Mouse (Mus musculus): ENCODE measurements around the gene Csdc2.
"Not testable (repeated sequence)": the region's sequence is repeated elsewhere in the genome, so short reads cannot be mapped to it uniquely, and the experiment has no call there.

The Csdc2 gene

DNA sequence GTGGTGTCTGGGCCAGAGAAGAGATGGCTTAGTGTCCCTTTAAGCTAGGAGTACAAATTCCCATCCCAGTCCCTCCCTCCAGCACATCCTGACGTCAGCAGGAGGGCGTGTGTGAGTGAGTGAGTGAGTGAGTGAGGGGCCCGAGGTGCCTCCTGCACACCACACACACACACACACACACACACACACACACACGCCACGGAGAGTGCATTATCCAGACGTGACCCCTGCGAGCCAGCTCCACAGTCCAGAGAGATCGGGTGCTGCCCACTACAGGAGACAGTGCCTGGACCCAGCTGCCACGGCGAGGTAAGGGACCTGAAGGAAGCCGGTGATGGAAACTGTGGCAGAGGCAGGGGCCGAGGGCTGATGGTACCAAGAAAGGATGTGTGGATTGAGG is at the start of gene Csdc2:
TSS of gene Csdc2 (plus strand) at position 81 of the 400 bp plus-strand sequence.
- DNase-seq (ENCODE audit: low read depth, low spot score) = peak; percentile 65

DNA sequence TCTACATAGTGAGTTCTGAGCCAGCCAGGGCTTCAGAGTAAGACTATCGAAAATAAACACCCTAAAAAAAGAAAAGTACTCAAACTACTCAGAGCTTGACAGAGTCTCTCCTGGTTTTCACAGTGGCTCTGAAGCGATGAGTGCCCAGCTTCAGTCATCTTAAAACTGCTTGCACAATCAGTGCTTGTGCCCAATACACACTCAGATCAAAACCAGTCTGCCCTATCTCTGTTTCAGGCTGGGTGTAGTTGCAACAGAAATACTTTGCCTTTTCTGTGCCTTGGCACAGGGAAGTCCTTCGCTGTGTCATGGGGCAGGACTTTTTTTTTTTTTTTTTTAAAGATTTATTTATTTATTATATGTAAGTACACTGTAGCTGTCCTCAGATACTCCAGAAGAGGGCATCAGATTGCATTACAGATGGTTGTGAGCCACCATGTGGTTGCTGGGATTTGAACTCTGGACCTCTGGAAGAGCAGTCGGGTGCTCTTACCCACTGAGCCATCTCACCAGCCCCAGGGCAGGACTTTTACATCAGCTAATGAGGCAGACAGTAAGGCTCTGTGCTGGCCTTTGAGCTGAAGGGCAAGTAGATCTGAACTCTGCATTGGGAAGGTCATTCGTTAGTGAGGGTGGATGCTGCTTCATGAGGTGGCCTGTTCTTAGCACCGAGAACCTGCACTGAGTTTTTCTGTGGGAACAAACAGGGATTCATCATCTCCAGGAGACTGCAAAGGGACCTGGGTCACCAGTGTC is 49.6 kb upstream of the Csdc2 start:
- DNase-seq (ENCODE audit: low read depth, low spot score) = no peak

DNA sequence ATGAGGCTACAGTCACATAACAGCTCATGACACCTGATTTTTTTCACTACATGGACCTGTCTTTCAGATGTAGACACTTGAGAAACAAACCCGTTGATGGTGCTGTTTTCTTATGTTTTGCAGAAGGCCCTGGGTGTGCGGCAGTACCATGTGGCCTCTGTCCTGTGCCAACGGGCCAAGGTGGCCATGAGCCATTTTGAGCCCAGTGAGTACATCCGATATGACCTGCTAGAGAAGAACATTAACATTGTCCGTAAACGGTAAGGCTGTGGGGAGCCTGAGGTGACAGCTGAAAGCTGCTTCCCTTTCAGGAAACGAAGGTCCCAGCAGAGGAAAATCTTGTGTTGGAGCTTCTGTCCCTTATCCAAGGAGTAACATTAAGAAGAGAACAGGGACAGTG is 47.4 kb upstream of the Csdc2 start:
- DNase-seq (ENCODE audit: low read depth, low spot score) = no peak

DNA sequence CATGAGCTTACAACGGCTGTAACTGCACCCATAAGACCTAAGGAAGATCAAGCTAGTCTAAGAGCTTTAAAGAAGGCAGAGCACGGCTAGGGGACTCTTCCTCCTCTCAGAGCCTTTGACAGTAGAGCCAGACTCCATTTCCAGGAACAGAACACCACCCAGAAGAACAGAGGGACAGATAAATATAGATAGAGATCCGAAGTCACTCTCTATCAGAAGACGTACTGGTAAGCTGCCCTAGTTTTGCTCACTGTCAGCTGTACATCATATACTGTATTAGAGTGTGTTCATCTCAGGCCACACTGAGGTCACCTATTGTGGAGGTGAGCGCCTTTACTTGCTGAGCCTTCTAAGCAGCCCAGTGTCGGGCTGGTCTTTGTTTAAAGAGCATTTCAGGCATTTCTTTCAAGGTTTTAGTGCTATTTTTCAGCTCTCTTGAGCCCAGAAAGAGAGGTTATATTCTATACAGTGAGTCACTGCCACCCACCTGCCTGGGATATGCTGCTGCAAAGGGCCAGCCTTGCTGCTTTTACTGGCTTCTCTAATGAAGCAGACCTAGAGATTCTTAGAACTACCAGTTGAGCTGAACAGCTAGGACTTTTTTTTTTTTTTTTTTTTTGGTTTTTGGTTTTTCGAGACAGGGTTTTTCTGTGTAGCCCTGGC is 45.3 kb upstream of the Csdc2 start:
- no peak for DNase-seq (ENCODE audit: low read depth, low spot score)

DNA sequence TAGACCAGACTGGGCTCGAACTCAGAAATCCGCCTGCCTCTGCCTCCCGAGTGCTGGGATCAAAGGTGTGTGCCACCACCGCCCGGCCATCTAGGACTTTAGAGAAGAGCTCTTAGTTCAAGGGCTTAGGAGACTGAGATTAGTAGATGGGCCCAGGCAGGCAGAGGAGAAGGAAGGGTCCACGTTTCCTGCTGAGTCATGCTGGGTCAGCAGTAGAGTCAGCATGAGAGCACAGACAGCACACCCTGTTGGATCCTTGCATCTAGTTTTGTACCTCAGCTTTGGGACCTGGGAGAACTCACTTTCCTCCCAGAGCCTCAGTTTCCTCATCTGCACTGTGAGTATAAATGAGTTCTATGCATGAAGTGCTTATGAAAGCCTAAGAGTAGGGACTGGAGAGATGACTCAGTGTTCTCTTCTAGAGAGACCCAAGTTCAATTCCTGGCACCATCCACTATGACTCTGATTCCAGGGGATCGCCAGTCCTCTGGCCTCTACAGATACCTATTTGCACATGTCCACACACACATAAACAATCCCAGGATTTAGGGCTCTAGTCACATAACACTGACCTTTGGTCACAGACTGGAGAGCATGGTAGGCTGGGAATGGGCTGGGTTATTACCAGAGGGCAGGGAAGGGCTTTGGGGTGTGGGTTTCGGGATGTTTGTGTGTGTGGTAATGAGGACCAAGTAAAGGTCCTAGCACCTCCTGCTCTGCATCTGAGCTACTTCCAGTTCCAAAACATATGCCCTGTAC is 44.6 kb upstream of the Csdc2 start:
- DNase-seq (ENCODE audit: low read depth, low spot score) = peak; percentile 7

DNA sequence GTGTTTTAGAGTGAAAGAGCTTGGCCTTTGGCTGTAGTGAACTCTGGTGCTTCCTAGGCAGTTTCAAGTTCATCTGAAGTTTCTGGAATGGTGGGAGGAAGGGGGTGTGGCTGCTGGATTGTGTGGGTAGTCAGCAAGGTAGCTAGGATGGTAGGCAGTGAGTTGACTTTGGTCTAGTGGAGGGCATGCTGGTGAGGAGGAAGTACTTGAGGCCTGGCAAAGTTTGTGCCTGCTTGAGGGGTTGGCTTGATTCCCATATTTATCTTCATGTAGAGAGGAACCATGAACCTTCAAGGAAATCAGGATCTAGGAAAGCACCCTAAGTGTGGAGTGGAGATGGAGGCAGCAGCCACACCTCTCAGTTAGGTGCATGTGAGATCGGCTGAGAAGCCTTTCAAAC is 42.6 kb upstream of the Csdc2 start:
- no peak for DNase-seq (ENCODE audit: low read depth, low spot score)

DNA sequence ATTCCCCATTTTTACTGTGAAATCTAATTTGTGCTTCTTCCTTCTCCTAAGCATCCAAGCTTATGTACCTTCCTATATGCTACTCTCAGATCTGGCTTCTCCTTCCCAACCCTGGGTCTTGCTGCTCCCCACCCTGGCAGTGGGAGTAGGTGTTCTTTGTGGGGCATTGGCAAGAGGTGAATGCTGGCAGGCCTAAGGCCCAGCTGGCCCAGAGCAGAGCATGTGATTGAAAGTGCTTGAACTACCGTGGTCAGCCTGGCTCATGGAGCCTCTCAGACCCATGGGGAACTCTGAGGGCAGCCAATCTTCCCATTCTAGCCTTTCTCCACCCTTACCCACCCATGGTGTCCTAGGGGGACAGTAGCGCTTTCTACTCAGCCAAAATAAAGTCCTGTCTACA is 40.2 kb upstream of the Csdc2 start:
- DNase-seq (ENCODE audit: low read depth, low spot score) = no peak

DNA sequence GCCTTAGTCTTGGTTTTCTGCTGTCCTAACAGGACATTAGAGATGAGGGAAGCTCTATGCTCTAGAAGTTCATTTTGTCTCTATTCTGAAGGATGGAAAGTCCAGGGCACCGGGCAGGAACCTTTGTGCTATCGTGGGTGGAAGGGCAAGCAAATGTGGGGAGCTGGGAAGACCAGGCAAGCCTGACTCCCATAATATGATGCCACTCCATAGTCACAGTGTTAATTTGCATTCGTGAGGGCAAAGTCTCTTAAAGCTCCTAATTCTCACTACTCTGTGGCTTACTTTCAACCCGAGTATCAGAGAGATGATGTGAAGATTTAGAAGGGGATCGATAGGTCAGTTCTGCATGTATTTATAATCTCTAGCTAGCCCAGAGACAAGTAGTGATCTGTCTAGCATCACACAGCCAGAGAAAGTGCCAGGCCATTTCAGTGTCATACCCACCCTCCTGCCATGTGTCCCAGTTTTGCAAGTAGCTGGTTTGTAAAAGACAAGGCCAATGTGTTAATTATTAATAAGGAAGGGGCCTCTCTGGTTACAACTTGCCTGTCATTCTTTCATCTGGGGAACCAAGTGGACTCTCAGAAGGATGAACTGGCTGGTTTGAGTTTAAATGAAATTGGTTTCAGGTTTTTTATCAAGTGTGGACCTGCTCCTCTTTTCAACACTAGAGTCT is 38.8 kb upstream of the Csdc2 start:
- no peak for DNase-seq (ENCODE audit: low read depth, low spot score)

DNA sequence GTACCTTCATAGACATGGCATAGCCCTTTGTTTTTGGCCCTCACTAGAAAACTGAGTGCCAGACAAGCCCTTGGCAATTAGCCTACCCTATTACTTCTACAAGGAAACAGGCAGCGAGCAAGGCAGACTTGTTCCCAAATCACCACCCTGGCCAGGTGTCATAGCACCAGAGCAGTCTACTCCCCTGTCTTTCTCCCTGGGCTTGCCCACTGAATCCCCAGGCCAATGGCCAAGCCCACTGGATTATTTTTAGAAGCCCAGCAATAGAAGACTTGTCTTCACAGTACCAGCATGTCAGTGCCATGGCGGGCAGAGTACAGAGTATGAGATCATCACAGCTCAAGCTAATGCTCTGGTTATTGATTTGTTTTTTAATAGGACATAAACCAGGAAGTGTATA is 37.8 kb upstream of the Csdc2 start:
- DNase-seq (ENCODE audit: low read depth, low spot score) = no peak

DNA sequence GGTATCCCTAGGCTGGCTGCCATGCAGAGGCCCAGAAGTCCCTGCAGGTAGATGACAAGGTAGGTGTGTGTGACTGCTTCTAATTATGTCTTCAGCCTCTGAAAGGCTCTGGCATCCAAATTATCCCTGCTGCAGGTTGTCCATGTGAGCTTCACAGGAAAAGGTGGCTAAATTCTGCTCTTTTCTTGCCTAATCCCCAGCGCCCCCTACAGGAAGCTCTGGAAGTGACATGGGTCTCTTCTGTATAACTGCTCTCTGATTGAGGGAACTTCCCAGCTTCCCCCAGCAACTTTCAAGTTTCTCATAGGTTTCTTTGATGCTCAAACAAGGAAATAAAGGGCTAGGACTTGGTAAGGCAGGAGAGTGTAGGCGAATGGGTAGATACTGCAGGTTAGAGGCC is 31.6 kb upstream of the Csdc2 start:
- DNase-seq (ENCODE audit: low read depth, low spot score) = peak; percentile 67

DNA sequence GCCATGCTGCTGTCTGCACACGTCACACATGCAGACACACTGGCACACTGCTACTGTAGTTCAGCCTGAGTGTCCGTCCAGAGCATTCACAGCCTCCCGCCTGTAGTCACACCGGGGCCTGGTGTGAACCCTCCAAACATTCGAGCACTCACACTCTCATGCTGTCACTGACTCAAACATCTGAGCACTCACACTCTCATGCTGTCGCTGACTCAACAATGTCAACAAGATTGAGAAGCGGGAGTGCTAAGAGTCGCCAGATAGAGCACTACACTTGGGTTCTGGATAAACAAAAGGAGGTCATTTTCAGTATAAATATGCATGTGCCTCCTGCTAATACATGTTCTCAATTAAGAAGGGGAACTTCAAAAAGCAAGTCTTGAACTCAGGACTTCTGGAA is 28.6 kb upstream of the Csdc2 start:
- no peak for DNase-seq (ENCODE audit: low read depth, low spot score)

DNA sequence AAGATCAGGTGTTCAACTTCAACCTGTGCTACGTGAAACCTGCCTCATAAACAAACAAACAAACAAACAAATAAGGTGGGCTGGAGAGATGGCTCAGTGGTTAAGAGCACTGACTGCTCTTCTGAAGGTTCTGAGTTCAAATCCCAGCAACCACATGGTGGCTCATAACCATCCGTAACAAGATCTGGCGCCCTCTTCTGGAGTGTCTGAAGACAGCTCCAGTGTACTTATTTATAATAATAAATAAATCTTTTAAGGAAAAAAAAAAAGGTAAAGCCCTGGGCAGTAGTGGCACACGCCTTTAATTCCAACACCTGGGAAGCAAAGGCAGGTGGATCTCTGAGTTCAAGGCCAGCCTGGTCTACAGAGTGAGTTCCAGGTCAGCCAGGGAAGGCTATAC is 27.8 kb upstream of the Csdc2 start:
- DNase-seq (ENCODE audit: low read depth, low spot score) = not testable (repeated sequence)

DNA sequence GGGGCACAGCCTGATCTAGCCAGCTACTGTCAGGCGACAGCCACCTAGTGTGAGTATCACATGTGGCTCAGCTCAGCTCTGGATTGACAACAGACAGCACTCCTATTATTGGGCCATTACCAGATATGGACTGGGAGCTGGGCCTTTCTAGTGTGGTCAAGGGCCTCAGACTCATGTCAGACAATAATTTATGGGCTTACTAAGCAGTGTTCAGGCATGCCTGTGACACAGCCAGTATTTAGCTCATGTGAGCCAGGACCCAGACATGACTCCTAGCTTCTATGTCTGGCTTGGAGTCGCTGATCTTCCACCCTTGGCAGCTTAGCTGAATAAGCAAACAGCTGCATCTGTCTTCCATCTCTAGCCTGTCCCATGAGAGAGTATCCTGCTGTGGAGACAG is 24.1 kb upstream of the Csdc2 start:
- no peak for DNase-seq (ENCODE audit: low read depth, low spot score)

DNA sequence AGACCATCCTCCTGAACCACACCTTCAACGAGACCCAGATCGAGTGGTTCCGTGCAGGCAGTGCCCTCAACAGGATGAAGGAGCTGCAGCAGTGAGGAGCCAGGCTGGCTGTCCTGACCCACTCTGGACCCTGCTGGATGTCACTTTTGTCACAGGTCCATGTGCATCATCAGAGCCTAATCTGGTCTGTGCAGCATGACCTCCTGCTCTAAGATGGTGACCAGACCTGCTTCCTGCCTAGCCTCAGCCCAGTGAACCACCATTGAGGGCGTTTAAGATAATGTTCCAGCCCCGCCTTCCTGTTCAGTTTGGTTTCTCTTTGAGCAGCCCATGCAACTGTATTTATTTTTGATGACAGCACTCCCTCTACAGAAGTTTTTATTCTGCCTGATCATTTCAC is 21.9 kb upstream of the Csdc2 start:
- no peak for DNase-seq (ENCODE audit: low read depth, low spot score)

DNA sequence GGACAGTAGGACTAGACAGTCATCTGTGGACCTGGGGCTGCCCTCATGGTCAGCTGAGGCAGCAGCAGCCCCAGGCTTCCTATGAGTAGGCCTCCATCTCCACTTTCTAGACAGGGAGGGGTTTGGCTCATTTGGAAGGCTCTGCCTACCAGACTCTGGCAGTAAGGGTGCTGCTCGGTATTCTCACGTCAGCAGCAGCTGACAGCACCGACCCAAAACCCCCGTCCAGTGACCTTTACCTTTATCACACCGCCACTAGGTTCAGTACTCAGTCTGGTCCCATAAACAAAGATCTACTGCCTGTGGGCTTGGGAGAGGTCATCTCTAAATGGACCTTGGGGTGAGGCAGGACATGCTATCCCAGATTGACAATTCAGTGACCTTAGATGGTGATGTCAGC is 20.9 kb upstream of the Csdc2 start:
- DNase-seq (ENCODE audit: low read depth, low spot score) = no peak

DNA sequence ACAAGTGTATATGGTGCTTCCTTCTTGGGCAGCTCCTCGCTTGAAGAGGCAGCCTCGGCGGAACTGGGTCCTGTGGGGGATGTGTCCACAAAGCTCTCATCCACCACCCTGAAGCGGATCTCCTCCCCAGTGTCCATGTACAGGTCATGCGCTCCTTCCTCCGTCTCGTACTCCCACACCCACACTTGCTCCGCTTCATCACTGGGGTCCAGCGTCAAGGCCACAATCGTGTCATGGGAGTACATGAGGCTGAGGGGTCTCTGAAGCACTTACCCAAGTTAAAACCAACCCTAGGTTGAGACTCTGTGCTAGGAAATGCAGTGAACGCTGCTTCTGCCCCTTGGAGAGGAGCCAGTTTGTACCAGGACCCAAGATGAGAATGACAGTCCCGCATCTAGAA is 19.4 kb upstream of the Csdc2 start:
- no peak for DNase-seq (ENCODE audit: low read depth, low spot score)

DNA sequence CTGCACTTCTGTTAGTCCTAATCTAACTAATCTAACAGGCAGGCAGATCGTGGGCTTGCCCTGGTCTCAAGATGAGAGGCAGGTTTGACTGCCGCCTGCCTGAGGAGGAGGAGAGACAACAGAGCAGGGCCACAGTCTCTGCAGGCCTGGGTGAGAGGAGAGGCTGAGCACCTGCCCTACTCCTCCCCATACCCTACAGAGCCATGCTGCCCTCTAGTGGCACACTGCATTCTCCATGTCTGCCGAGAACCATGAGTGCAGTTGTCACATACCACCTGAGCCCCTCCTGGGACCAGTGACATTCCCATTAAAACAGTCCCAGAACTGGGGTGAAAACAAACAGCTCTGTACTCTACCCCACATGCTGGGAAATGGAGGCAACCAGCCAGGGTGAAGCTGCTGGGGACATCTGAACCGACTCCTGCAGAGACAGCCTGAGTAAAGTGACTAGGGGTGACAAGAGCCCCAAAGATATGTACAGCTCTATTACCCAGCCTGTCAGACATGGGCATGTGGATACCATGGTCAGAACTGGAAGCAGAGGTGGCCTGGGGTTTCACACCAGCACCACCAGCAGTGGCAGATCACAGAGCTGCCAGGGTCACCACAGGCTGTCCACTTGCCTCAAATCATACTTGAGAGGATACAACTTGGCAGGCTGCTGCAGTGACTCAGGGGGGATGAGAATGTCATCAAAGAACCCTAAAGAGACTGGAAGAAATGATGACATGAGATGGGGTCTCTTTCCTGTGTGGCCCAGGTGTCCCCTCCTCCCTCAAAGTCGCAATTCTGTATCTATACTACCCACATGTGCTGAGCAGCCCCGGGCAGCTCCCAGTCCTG is 18.7 kb upstream of the Csdc2 start:
- DNase-seq (ENCODE audit: low read depth, low spot score) = peak; percentile 56

DNA sequence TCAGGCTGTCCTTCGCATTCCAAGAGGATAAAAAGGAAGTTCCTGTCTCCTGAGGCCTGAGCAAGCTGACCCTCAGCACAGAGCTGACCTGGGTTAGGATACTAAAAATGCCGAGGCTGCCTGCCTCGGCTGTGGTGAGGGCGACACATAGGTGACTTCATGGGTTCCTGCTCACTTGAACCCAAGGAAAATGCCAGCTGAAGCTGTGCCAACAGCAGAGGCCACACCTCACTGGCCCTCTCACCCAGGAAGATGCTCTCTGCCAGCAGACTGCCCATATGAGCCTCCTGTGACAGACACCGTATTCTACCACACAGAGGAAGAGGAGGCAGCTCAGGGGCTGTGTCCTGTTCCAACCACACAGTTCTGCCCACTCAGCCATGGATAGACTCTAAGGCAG is 17.5 kb upstream of the Csdc2 start:
- DNase-seq (ENCODE audit: low read depth, low spot score) = no peak

DNA sequence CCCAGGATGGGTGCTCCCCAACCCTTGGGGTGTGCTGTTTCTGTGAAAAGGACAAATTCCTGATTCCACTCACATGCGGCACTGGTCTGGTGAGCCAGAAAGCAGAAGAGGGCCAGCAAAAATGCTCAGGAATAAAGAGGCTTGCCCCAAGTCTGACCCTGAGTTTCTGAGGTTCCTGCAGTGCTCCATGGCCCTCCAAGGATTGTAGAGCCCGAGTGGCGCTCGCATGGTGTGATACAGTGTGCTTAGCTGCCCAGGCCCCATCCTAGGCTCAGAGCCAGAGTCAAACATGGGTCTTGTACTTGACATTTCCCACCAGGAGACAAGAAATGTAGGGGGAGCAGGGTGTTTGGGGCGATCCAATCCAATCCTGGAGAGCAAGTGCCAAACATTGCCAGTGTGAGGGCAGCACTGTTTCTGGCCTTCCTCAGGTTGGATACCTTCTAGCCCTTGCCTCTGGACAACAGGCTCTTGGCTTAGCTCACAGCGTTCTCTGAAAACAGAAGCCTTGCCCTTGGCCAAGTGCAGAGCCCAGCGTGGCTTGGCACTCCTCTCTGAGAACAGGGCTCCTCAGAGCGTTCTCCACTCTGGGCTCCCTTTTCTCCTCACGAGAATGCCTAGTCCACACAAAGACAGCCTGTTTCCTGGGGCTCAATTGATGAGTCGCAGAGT is 15.9 kb upstream of the Csdc2 start:
- DNase-seq (ENCODE audit: low read depth, low spot score) = no peak

DNA sequence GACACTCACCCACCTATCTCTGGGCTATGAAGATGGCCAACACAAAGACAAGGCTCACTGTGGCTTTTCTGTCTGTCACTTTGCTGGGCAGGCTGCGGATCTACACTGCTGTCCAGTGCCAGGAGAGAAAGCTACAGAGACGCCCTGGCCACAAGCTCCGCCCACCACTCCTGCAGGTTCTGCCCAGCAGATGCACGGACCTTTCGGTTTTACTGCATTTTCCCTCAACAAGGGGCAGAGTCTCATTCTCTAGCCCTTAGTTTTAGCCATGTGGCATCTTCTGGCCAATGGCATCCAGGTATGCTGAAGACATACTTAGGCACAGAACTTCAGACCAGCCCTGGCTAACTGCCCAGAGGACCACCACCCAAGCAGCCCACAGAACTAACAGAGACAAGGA is 15.3 kb upstream of the Csdc2 start:
- DNase-seq (ENCODE audit: low read depth, low spot score) = no peak

DNA sequence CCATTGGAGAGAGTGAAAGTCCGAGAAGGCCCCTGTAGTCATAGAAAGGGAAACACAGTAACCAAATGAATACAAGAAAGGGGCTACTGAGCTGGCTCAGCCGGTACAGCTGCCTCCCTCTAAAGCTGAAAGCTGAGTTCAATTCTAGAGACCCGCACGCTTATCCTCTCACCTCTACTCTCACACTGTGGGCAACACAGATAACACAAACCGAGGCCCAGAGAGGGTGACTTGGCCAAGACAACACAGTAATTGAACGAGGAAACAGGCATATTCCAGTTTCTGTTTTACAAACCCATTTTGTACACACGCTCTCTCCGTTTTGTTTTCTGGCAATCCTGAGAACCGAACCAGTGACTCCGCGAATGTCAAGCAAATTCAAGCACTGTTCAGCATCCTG is 11.6 kb upstream of the Csdc2 start:
- DNase-seq (ENCODE audit: low read depth, low spot score) = no peak

Data from mesoderm, embryonic 11.5 days (tissue).